Mouse (Mus musculus) embryonic fibroblast, embryonic 13.5 days (primary cell): ENCODE measurements at regions not wholly inside any gene's neighbourhood (a gene's known extent, or its start where the extent isn't known, plus 50 kb on each side); places are given as distances from the start of the nearest gene placed in this dataset.

Source experiments
- CTCF ChIP-seq: IDR thresholded peaks from 2 replicates; pipeline ENCODE4 v1.5.1; 2011; ENCODE audit warnings: mild to moderate bottlenecking, control low read depth, low read length, moderate library complexity, borderline replicate concordance; ENCODE audit not compliant: insufficient read depth
- POLR2A ChIP-seq: IDR thresholded peaks from 2 replicates; pipeline ENCODE4 v1.6.1; 2011; ENCODE audit warnings: low read depth, mild to moderate bottlenecking, control low read depth, low read length, moderate library complexity

DNA sequence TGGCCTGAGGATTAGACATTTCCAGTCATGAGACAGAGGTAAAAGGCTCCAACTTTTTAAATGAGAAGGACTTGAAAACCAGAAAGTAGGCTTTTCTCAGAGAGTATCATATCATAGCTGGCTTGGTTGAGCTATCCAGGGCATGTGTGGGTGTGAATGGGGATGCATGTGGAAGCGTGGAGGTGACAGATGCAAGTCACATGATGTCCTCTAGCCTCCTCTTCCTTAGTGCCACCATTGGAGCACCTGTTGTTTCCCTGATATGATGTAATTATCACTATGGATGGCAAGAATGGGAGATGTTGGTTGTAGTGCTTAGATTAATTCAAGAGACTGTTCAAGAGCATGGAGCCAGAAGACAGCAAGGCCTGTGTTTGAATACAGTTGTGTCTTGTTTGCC, 510.0 kb downstream of the Ccdc171 start:
- no peak for TF ChIP-seq POLR2A
- no peak for TF ChIP-seq CTCF
